Mouse (Mus musculus) midbrain, embryonic 11.5 days (tissue): ENCODE data around the gene Slamf8. TPM values are rescaled to one million over a fixed set of nuclear protein-coding genes. Genes with fewer than 3 reads are reported as not detected.

ENCODE experiments used
- ATAC-seq: fragments of 200-750 bp; cut with Nextera tagmentation; 2 replicates; pipeline ENCODE4 v1.8.0; 2017; ENCODE audit warnings: moderate TSS enrichment, moderate library complexity; ENCODE audit not compliant: low FRiP score
- DNase-seq: peaks from one replicate; pipeline ENCODE4 v3.0.0; 2015; ENCODE audit warnings: low spot score; ENCODE audit errors: missing footprints
- H3K27ac ChIP-seq: fragments of 300-500 bp; sonication (generic); 2 replicates; pipeline ENCODE4 v1.5.1; 2014; ENCODE audit warnings: low read depth, low read length
- H3K27me3 ChIP-seq: fragments of 300-500 bp; sonication (generic); 2 replicates; pipeline ENCODE4 v1.6.1; 2014; ENCODE audit warnings: mild to moderate bottlenecking, low read length, moderate library complexity, mixed read lengths; ENCODE audit not compliant: control insufficient read depth, insufficient read depth
- H3K36me3 ChIP-seq: fragments of 300-500 bp; sonication (generic); 2 replicates; pipeline ENCODE4 v1.6.1; 2014; ENCODE audit warnings: mild to moderate bottlenecking, low read length, moderate library complexity, mixed read lengths; ENCODE audit not compliant: control insufficient read depth, insufficient read depth
- H3K4me1 ChIP-seq: fragments of 300-500 bp; sonication (generic); 2 replicates; pipeline ENCODE4 v1.6.1; 2014; ENCODE audit warnings: low read length; ENCODE audit not compliant: control insufficient read depth, insufficient read depth
- H3K4me2 ChIP-seq: fragments of 300-500 bp; sonication (generic); 2 replicates; pipeline ENCODE4 v1.6.1; 2014; ENCODE audit warnings: mild to moderate bottlenecking, moderate library complexity
- H3K4me3 ChIP-seq: fragments of 300-500 bp; sonication (generic); 2 replicates; pipeline ENCODE4 v1.5.1; 2014; ENCODE audit warnings: low read depth, low read length
- H3K9ac ChIP-seq: fragments of 300-500 bp; sonication (generic); 2 replicates; pipeline ENCODE4 v1.6.1; 2014; ENCODE audit warnings: low read length
- H3K9me3 ChIP-seq: fragments of 300-500 bp; sonication (generic); 2 replicates; pipeline ENCODE4 v1.6.1; 2016; ENCODE audit warnings: low read length; ENCODE audit not compliant: control insufficient read depth
- WGBS: fragments of 180-500 bp; shearing (Covaris S2); extraction: QIAGEN DNeasy Blood & Tissue Kit; methylation state at CpG from one replicate; pipeline ENCODE4 v1.1.7; 2014; 5-methylcytosine and 5-hydroxymethylcytosine counted together
- polyA plus RNA-seq: library from polyadenylated mRNA; unstranded; fragments of >200 nt; fragmentation: Nextera tagmentation; extraction: Ambion mirVana; gene quantifications from 2 replicates; pipeline ENCODE4 v1.2.1, GENCODE M21; 2014

The Slamf8 gene
- not detected in 2 replicates for polyA plus RNA-seq

DNA sequence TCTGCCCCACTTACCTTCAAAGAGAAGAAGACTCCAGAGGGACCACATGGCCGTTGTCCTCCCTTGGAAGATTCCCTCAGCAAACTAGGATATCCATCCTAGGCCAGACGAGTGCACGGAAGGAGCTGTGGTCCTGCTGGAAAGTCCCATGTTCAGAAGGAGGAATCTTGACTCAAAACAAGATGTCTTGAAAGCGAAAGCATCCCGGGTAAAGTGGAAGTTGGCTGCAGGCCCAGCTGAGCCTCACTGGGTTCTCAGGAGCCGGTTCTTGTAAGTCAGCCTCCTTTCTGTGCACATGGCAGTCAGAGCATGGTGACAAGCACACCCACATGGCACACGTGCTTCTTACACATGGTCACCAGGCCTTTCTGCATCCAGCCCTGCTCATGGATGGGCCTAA lies at the start of gene Slamf8:
Gene Slamf8, minus strand, starts transcription at position 184 of the 400 bp plus-strand sequence.
- Histone ChIP-seq H3K36me3 (no peaks in the 10 kb centered on the region), H3K27ac (no peak within 1 kb of the TSS), H3K9ac (no peak within 1 kb of the TSS), H3K9me3 (no peaks in the 10 kb centered on the region), H3K27me3 (no peaks in the 10 kb centered on the region), H3K4me1 (peaks cover 3% of the 10 kb centered on the region; the same call in 1 of the 2 replicates), H3K4me3 (no peak within 1 kb of the TSS), H3K4me2 (no peak within 1 kb of the TSS)
- no peak for DNase-seq
- 87% methylated on average over 7 of the region's 7 CpGs for WGBS
- no peak for ATAC-seq

DNA sequence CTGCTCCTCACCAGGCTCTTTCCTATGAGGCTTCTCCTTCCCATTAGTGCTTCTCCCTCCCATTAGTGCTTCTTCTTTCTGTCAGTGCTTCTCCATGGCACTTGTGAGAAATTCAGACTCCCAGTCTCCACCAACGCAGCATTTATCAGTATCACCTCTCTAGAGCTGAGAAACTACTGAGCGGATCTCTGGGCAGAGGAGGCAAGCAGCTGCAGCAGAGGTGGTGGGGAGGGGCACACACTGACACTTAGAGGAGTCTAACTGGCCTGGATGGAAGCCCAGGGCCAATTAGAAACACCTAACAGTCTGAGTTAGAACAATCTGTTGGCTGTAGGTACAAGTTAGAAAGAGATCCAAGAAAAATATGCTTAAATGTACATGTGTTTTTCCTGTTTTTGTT lies 48.4 kb upstream of the Slamf8 start:
- no peak overlapping the region for H3K27ac ChIP-seq
- no peak overlapping the region for H3K4me3 ChIP-seq
- no peaks in the 10 kb centered on the region for H3K9me3 ChIP-seq
- peak; percentile 64 for DNase-seq
- H3K4me2 ChIP-seq: no peak overlapping the region
- no peaks in the 10 kb centered on the region for H3K36me3 ChIP-seq
- H3K27me3 ChIP-seq: no peaks in the 10 kb centered on the region
- ATAC-seq: no peak
- no peak overlapping the region for H3K9ac ChIP-seq
- H3K4me1 ChIP-seq: no peaks in the 10 kb centered on the region
- 80% methylated on average over 2 of the region's 2 CpGs for WGBS

GRCm38 (mm10) chr1:172637801-172638200 lies 47.4 kb upstream of the Slamf8 start:
- Histone ChIP-seq H3K36me3 (no peaks in the 10 kb centered on the region), H3K27ac (no peak overlapping the region), H3K4me2 (no peak overlapping the region), H3K27me3 (no peaks in the 10 kb centered on the region), H3K4me1 (no peaks in the 10 kb centered on the region), H3K4me3 (no peak overlapping the region), H3K9me3 (no peaks in the 10 kb centered on the region), H3K9ac (no peak overlapping the region)
- DNase-seq: no peak
- WGBS: 91% methylated on average over 4 of the region's 4 CpGs
- ATAC-seq: no peak

GRCm38 (mm10) chr1:172636266-172636665 lies 45.9 kb upstream of the Slamf8 start:
- Histone ChIP-seq H3K4me1 (no peaks in the 10 kb centered on the region), H3K4me3 (no peak overlapping the region), H3K9me3 (no peaks in the 10 kb centered on the region), H3K9ac (no peak overlapping the region), H3K27me3 (no peaks in the 10 kb centered on the region), H3K4me2 (no peak overlapping the region), H3K27ac (no peak overlapping the region), H3K36me3 (no peaks in the 10 kb centered on the region)
- ATAC-seq (no peak), DNase-seq (peak; percentile 56)
- 91% methylated on average over 5 of the region's 5 CpGs for WGBS

- Histone ChIP-seq H3K9ac (no peak overlapping the region), H3K4me2 (no peak overlapping the region), H3K9me3 (no peaks in the 10 kb centered on the region), H3K4me1 (no peaks in the 10 kb centered on the region), H3K27ac (no peak overlapping the region), H3K27me3 (no peaks in the 10 kb centered on the region), H3K36me3 (no peaks in the 10 kb centered on the region), H3K4me3 (no peak overlapping the region)
- ATAC-seq (no peak), DNase-seq (no peak)
- 64% methylated on average over 4 of the region's 4 CpGs for WGBS
These were observed 44.9 kb upstream of the Slamf8 start for GRCm38 (mm10) chr1:172635258-172635657.

- no peak overlapping the region for H3K4me3 ChIP-seq
- H3K4me2 ChIP-seq: no peak overlapping the region
- DNase-seq (peak; percentile 62), ATAC-seq (no peak)
- H3K27ac ChIP-seq: no peak overlapping the region
- H3K9me3 ChIP-seq: no peaks in the 10 kb centered on the region
- no peaks in the 10 kb centered on the region for H3K36me3 ChIP-seq
- no peak overlapping the region for H3K9ac ChIP-seq
- no peaks in the 10 kb centered on the region for H3K4me1 ChIP-seq
- WGBS: 93% methylated on average over 2 of the region's 2 CpGs
- H3K27me3 ChIP-seq: no peaks in the 10 kb centered on the region
These were observed 43.8 kb upstream of the Slamf8 start for GRCm38 (mm10) chr1:172634136-172634535.

DNA sequence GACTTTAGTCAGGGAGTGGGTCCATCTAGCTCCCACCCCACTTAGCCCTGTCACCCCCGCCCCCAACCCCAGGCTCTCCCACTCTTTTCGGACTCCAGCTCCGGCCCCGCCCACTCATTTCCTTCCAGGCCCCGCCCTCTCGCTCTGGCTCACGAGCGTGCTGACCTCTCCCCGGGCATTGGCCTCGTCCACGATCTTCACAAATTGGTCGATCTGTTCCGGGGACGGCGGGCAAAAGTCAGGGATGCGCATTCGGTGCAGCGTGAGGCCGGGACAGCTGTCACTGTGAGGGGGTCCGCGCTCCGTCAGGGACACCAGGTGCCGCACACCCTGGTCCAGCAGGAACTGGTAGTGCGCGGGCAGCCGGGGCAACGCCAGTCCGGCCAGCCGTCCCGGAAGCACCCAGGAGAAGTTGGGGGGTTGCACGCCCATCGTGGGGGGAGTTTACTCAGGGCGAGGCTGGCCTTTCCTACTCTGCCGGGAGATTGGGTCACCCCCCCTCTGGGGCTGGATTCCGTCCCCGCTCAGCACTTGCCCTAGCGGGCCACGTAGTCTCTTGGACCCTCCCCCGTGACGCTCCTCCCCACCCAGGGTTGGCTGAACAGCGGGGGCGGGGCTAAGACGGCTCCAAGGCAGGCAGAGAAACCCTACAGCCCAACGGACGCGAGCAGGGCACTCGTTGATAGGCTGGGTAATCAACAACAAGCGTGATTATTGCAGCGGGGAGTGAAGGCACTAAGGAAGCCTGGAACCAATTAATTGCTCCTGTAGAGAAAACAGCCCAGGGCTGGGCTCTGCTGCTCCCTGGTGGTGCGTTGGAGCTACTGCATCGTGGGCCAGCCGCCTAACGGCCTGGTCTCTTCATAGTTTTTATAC lies 42.3 kb upstream of the Slamf8 start, which contains the start of gene Dusp23:
Gene Dusp23, minus strand, starts transcription at position 512 of the 876 bp plus-strand sequence.
- H3K27ac ChIP-seq: peak within 1 kb of the TSS; percentile 41; the same call in 1 of the 2 replicates
- no peaks in the 10 kb centered on the region for H3K4me1 ChIP-seq
- DNase-seq: peak; percentile 99
- H3K4me2 ChIP-seq: peak within 1 kb of the TSS; percentile 64
- no peaks in the 10 kb centered on the region for H3K27me3 ChIP-seq
- H3K9me3 ChIP-seq: no peaks in the 10 kb centered on the region
- under 1% methylated on average over 48 of the region's 53 CpGs for WGBS
- ATAC-seq: peak; percentile 99
- no peaks in the 10 kb centered on the region for H3K36me3 ChIP-seq
- H3K4me3 ChIP-seq: peak within 1 kb of the TSS; percentile 64
- peak within 1 kb of the TSS; percentile 66 for H3K9ac ChIP-seq

- H3K27ac ChIP-seq: no peak overlapping the region
- no peaks in the 10 kb centered on the region for H3K27me3 ChIP-seq
- no peaks in the 10 kb centered on the region for H3K4me1 ChIP-seq
- H3K9me3 ChIP-seq: no peaks in the 10 kb centered on the region
- no peak overlapping the region for H3K4me2 ChIP-seq
- 86% methylated on average over 5 of the region's 5 CpGs for WGBS
- H3K9ac ChIP-seq: no peak overlapping the region
- H3K36me3 ChIP-seq: no peaks in the 10 kb centered on the region
- ATAC-seq (no peak), DNase-seq (peak; percentile 78)
- H3K4me3 ChIP-seq: no peak overlapping the region
These were observed 41.4 kb upstream of the Slamf8 start for GRCm38 (mm10) chr1:172631721-172632120.

DNA sequence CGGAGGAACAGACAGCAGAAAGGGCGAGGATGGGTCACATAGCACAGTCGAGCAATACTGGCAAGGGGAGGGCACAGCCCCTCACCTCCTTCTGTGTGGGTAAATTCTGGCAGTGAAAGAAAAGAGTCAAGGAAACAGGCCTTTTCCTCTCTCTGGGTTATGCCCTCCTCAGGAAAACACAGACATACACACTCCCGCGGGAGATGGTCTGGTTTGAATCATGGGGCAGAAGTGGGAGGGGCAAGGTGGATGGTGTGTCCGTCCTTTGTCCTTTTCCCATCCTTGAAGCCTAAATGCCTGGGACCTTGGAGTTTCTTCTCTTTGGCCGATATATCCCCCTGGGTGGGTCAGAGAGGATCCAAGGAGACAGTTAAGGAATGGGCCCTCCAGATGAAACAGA lies 39.5 kb upstream of the Slamf8 start:
- ATAC-seq (no peak), DNase-seq (peak; percentile 72)
- Histone ChIP-seq H3K27me3 (no peaks in the 10 kb centered on the region), H3K4me2 (no peak overlapping the region), H3K4me1 (no peaks in the 10 kb centered on the region), H3K9ac (no peak overlapping the region), H3K9me3 (no peaks in the 10 kb centered on the region), H3K27ac (no peak overlapping the region), H3K36me3 (no peaks in the 10 kb centered on the region), H3K4me3 (no peak overlapping the region)
- WGBS: 68% methylated on average over 7 of the region's 7 CpGs
